Mouse (Mus musculus): Measurements from ENCODE around the gene Mov10l1. TPM values are rescaled to one million over a fixed set of nuclear protein-coding genes. Genes with fewer than 3 reads are reported as not detected.

The Mov10l1 gene
- total RNA-seq, 1 experiment, result 34.4 TPM

GRCm38 (mm10) chr15:88999124-88999523 lies 16.4 kb downstream of the Mov10l1 start:
- DNase-seq (ENCODE audit: low read depth, low spot score), result no peak
- TF ChIP-seq MAFK (IDR thresholded peaks at IDR 0.05; ENCODE audit: insufficient read depth, low read depth, low read length) (no peak), ZNF384 (IDR thresholded peaks at IDR 0.05; ENCODE audit: low read depth, low read length) (no peak), CHD2 (IDR thresholded peaks at IDR 0.05; ENCODE audit: low read depth, low read length) (no peak), HCFC1 (IDR thresholded peaks at IDR 0.05; ENCODE audit: borderline replicate concordance, insufficient read depth, low read length) (no peak), ZC3H11A (IDR thresholded peaks at IDR 0.05; ENCODE audit: borderline replicate concordance, low read depth, low read length) (no peak)
- Histone ChIP-seq H3K9me3 (ENCODE audit: control insufficient read depth, insufficient read depth, low read depth, low read length) (no peaks in the 10 kb centered on the region), H3K27ac (ENCODE audit: insufficient read depth, low read depth, low read length, poor library complexity, severe bottlenecking) (no peak overlapping the region), H3K4me3 (ENCODE audit: insufficient read depth in 1 of 2, low read depth in 1 of 2, low read length in 2 of 2, poor library complexity in 1 of 2, severe bottlenecking in 1 of 2) (no peak overlapping the region), H3K36me3 (ENCODE audit: control insufficient read depth, insufficient read depth, low read length, poor library complexity, severe bottlenecking) (no peaks in the 10 kb centered on the region), H3K9ac (ENCODE audit: insufficient read depth, low read depth, low read length, poor library complexity, severe bottlenecking) (no peak overlapping the region), H3K4me1 (ENCODE audit: control insufficient read depth in 2 of 2, insufficient read depth in 2 of 2, low read length in 2 of 2, poor library complexity in 1 of 2) (no peaks in the 10 kb centered on the region)
- in situ Hi-C loops (cut with MboI; ENCODE audit: low sequenced_read_pairs in 2 of 2, unreplicated experiment in 2 of 2), result no loop called here

GRCm38 (mm10) chr15:89000367-89000766 lies 17.7 kb downstream of the Mov10l1 start:
- in situ Hi-C loops (cut with MboI; ENCODE audit: low sequenced_read_pairs in 2 of 2, unreplicated experiment in 2 of 2), result no loop called here
- TF ChIP-seq ZC3H11A (IDR thresholded peaks at IDR 0.05; ENCODE audit: borderline replicate concordance, low read depth, low read length) (no peak), CHD2 (IDR thresholded peaks at IDR 0.05; ENCODE audit: low read depth, low read length) (no peak), MAFK (IDR thresholded peaks at IDR 0.05; ENCODE audit: insufficient read depth, low read depth, low read length) (no peak), HCFC1 (IDR thresholded peaks at IDR 0.05; ENCODE audit: borderline replicate concordance, insufficient read depth, low read length) (no peak), ZNF384 (IDR thresholded peaks at IDR 0.05; ENCODE audit: low read depth, low read length) (no peak)

GRCm38 (mm10) chr15:89001245-89001644 lies 18.5 kb downstream of the Mov10l1 start:
- Histone ChIP-seq H3K9me3 (ENCODE audit: control insufficient read depth, insufficient read depth, low read depth, low read length) (no peaks in the 10 kb centered on the region), H3K4me1 (ENCODE audit: control insufficient read depth in 2 of 2, insufficient read depth in 2 of 2, low read length in 2 of 2, poor library complexity in 1 of 2) (no peaks in the 10 kb centered on the region), H3K9ac (ENCODE audit: insufficient read depth, low read depth, low read length, poor library complexity, severe bottlenecking) (no peak overlapping the region), H3K27ac (ENCODE audit: insufficient read depth, low read depth, low read length, poor library complexity, severe bottlenecking) (no peak overlapping the region), H3K36me3 (ENCODE audit: control insufficient read depth, insufficient read depth, low read length, poor library complexity, severe bottlenecking) (no peaks in the 10 kb centered on the region), H3K4me3 (ENCODE audit: insufficient read depth in 1 of 2, low read depth in 1 of 2, low read length in 2 of 2, poor library complexity in 1 of 2, severe bottlenecking in 1 of 2) (no peak overlapping the region)
- TF ChIP-seq ZC3H11A (IDR thresholded peaks at IDR 0.05; ENCODE audit: borderline replicate concordance, low read depth, low read length), result no peak
- no peak for TF ChIP-seq CHD2 (IDR thresholded peaks at IDR 0.05; ENCODE audit: low read depth, low read length)
- TF ChIP-seq HCFC1 (IDR thresholded peaks at IDR 0.05; ENCODE audit: borderline replicate concordance, insufficient read depth, low read length), result no peak
- no peak for TF ChIP-seq MAFK (IDR thresholded peaks at IDR 0.05; ENCODE audit: insufficient read depth, low read depth, low read length)
- TF ChIP-seq ZNF384 (IDR thresholded peaks at IDR 0.05; ENCODE audit: low read depth, low read length), result no peak
- in situ Hi-C loops (cut with MboI; ENCODE audit: low sequenced_read_pairs in 2 of 2, unreplicated experiment in 2 of 2), result no loop called here
- no peak for DNase-seq (ENCODE audit: low read depth, low spot score)

More at GRCm38 (mm10) chr15:89000367-89000766, 17.7 kb downstream of the Mov10l1 start:
- Histone ChIP-seq H3K27ac (ENCODE audit: insufficient read depth, low read depth, low read length, poor library complexity, severe bottlenecking) (no peak overlapping the region), H3K36me3 (ENCODE audit: control insufficient read depth, insufficient read depth, low read length, poor library complexity, severe bottlenecking) (no peaks in the 10 kb centered on the region), H3K4me3 (ENCODE audit: insufficient read depth in 1 of 2, low read depth in 1 of 2, low read length in 2 of 2, poor library complexity in 1 of 2, severe bottlenecking in 1 of 2) (no peak overlapping the region), H3K9ac (ENCODE audit: insufficient read depth, low read depth, low read length, poor library complexity, severe bottlenecking) (no peak overlapping the region), H3K9me3 (ENCODE audit: control insufficient read depth, insufficient read depth, low read depth, low read length) (no peaks in the 10 kb centered on the region), H3K4me1 (ENCODE audit: control insufficient read depth in 2 of 2, insufficient read depth in 2 of 2, low read length in 2 of 2, poor library complexity in 1 of 2) (no peaks in the 10 kb centered on the region)
- no peak for DNase-seq (ENCODE audit: low read depth, low spot score)

DNA sequence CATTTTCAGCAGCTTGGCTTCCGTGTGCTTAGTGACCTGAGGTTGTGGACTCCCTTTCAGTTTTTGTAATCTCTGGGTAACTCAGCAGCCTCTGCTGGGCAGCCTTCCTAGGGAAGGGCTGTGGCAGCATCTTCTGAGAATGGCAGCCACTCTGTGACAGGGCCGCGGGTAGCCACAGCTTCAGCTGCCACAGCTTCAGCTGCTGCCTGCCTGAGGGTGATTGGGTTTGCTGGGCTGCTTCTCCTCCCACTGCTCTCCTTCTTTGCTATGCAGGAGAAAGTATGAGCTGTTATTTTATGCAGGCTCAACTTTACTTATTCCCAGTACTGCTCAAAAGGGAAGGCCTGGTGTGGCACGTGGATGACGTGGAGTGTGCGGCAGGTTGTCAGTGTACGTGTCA lies 24.3 kb downstream of the Mov10l1 start:
- in situ Hi-C loops (cut with MboI; ENCODE audit: low sequenced_read_pairs in 2 of 2, unreplicated experiment in 2 of 2), result no loop called here
- no peak for TF ChIP-seq HCFC1 (IDR thresholded peaks at IDR 0.05; ENCODE audit: borderline replicate concordance, insufficient read depth, low read length)
- H3K9me3 ChIP-seq (ENCODE audit: control insufficient read depth, insufficient read depth, low read depth, low read length), result no peaks in the 10 kb centered on the region
- no peak overlapping the region for H3K9ac ChIP-seq (ENCODE audit: insufficient read depth, low read depth, low read length, poor library complexity, severe bottlenecking)
- no peaks in the 10 kb centered on the region for H3K36me3 ChIP-seq (ENCODE audit: control insufficient read depth, insufficient read depth, low read length, poor library complexity, severe bottlenecking)
- H3K27ac ChIP-seq (ENCODE audit: insufficient read depth, low read depth, low read length, poor library complexity, severe bottlenecking), result no peak overlapping the region
- no peaks in the 10 kb centered on the region for H3K4me1 ChIP-seq (ENCODE audit: control insufficient read depth in 2 of 2, insufficient read depth in 2 of 2, low read length in 2 of 2, poor library complexity in 1 of 2)
- DNase-seq (ENCODE audit: low read depth, low spot score), result no peak
- no peak overlapping the region for H3K4me3 ChIP-seq (ENCODE audit: insufficient read depth in 1 of 2, low read depth in 1 of 2, low read length in 2 of 2, poor library complexity in 1 of 2, severe bottlenecking in 1 of 2)

GRCm38 (mm10) chr15:89007781-89008180 lies 25.1 kb downstream of the Mov10l1 start:
- no peaks in the 10 kb centered on the region for H3K9me3 ChIP-seq (ENCODE audit: control insufficient read depth, insufficient read depth, low read depth, low read length)
- no peak for TF ChIP-seq CHD2 (IDR thresholded peaks at IDR 0.05; ENCODE audit: low read depth, low read length)
- in situ Hi-C loops (cut with MboI; ENCODE audit: low sequenced_read_pairs in 2 of 2, unreplicated experiment in 2 of 2), result no loop called here
- no peaks in the 10 kb centered on the region for H3K36me3 ChIP-seq (ENCODE audit: control insufficient read depth, insufficient read depth, low read length, poor library complexity, severe bottlenecking)
- no peak overlapping the region for H3K27ac ChIP-seq (ENCODE audit: insufficient read depth, low read depth, low read length, poor library complexity, severe bottlenecking)
- no peak overlapping the region for H3K4me3 ChIP-seq (ENCODE audit: insufficient read depth in 1 of 2, low read depth in 1 of 2, low read length in 2 of 2, poor library complexity in 1 of 2, severe bottlenecking in 1 of 2)
- no peak overlapping the region for H3K9ac ChIP-seq (ENCODE audit: insufficient read depth, low read depth, low read length, poor library complexity, severe bottlenecking)
- no peak for DNase-seq (ENCODE audit: low read depth, low spot score)
- no peaks in the 10 kb centered on the region for H3K4me1 ChIP-seq (ENCODE audit: control insufficient read depth in 2 of 2, insufficient read depth in 2 of 2, low read length in 2 of 2, poor library complexity in 1 of 2)
